Mouse (Mus musculus): ENCODE data around the gene Abhd14a. TPM values are rescaled to one million over a fixed set of nuclear protein-coding genes. Genes with fewer than 3 reads are reported as not detected.

The Abhd14a gene
- polyA plus RNA-seq, 1 experiment from 2014 or later, result 75.0 TPM

DNA sequence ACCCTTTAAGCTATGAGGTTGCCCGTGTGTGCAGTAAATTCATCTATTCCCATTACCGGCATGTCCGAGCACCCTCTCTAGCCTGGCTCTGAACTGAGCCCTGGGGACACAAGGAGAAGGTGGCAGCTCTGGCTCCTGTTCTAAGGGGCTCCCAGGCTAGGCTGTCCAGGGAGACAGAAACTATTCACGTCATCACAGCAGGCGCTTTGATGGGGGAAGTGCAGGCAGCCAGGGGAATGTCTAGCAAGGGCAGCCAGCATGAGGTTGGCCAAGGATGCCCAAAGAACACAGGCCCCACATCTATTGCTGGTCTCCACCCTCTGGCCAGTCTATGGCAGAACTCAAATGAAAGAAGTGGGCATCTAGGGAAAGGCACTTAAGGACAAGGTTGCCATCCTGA lies 10.4 kb upstream of the Abhd14a start:
- Histone ChIP-seq H3K4me2 (no peak overlapping the region), H3K4me3 (no peak overlapping the region), H3K36me3 (peaks cover 32% of the 10 kb centered on the region), H3K4me1 (peaks cover 56% of the 10 kb centered on the region), H3K27ac (no peak overlapping the region), H3K27me3 (no peaks in the 10 kb centered on the region), H3K9ac (no peak overlapping the region), H3K9me3 (no peaks in the 10 kb centered on the region)
- ATAC-seq (ENCODE audit: insufficient number of reproducible peaks, low FRiP score, low TSS enrichment, low read depth), result no peak
- 74% methylated on average over 5 of the region's 5 CpGs for WGBS

DNA sequence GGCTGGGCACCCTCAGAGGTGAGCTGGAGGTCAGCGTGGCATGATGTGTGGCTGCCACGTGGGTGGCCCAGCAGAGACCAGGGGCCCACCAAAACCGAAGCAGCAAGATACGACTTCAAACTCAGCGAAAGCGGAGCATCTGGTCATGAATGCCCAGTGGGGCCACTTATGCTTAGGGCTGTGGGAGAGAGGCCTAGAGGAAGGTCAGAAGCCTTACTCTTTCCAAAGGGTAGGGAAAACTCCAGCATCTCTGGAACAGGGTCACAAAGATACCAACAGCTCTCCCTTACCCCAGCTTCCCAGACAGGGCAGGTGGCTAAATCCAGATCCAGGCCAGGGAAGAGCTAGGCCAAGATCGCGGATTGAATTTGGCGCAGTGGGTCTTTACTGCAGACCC lies 9.7 kb upstream of the Abhd14a start:
- peak overlapping the region; percentile 94; the same call in 1 of the 2 replicates for H3K4me2 ChIP-seq
- H3K36me3 ChIP-seq, result peaks cover 26% of the 10 kb centered on the region
- no peak for ATAC-seq (ENCODE audit: insufficient number of reproducible peaks, low FRiP score, low TSS enrichment, low read depth)
- H3K4me1 ChIP-seq, result peaks cover 64% of the 10 kb centered on the region
- H3K4me3 ChIP-seq, result 0 out of 2 replicates have a peak overlapping the region, but pooled peaks have one; percentile 2
- H3K9ac ChIP-seq, result no peak overlapping the region
- 50% methylated on average over 9 of the region's 9 CpGs for WGBS
- peak overlapping the region; percentile 38; the same call in 1 of the 2 replicates for H3K27ac ChIP-seq
- no peaks in the 10 kb centered on the region for H3K9me3 ChIP-seq
- H3K27me3 ChIP-seq, result no peaks in the 10 kb centered on the region

- Histone ChIP-seq H3K9ac (no peak overlapping the region), H3K36me3 (peaks cover 20% of the 10 kb centered on the region), H3K4me2 (peak overlapping the region; percentile 94; the same call in 1 of the 2 replicates), H3K9me3 (no peaks in the 10 kb centered on the region), H3K4me3 (peak overlapping the region; percentile 2; the same call in 1 of the 2 replicates), H3K4me1 (peaks cover 70% of the 10 kb centered on the region), H3K27ac (peak overlapping the region; percentile 89), H3K27me3 (no peaks in the 10 kb centered on the region)
- ATAC-seq (ENCODE audit: insufficient number of reproducible peaks, low FRiP score, low TSS enrichment, low read depth), result no peak
- 42% methylated on average over 15 of the region's 15 CpGs for WGBS
Measured at GRCm38 (mm10) chr9:106456325-106457162, 9.1 kb upstream of the Abhd14a start.

GRCm38 (mm10) chr9:106454888-106455681 lies 7.6 kb upstream of the Abhd14a start:
- no peak for ATAC-seq (ENCODE audit: insufficient number of reproducible peaks, low FRiP score, low TSS enrichment, low read depth)
- WGBS, result 5% methylated on average over 17 of the region's 17 CpGs
- H3K4me1 ChIP-seq, result peaks cover 82% of the 10 kb centered on the region

DNA sequence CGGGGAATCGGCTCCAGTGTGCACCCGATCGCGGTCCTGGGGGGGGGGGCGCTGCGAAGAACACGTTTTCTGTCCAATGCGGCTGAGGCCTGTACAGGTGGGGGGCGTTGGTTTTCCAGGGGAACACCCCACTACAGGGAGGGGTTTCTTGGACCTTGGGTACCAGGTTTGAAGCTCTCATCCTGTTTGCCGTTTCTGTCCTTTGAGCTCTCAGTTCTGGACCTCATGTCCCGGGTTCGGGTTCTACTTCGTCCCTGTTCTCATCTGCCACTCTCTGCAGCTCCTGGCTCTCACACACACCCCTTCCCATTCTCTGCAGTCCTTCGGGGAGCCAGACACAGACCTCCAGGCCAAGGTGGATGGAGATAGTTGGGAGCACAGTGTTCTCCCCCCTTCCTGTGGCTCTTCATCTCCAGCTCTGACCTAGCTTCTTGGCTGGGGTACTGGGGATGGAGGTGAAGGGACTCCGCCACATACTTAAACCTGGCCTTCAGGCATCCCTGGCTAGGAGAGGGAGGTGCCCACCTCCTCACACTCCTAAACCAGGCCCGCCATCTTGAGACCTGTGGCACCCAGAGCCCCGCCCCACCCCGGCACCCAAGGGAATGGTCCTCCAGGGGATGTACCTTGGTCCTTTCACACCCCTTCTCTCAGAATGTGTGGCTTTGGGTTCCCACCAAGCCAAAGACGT lies 6.7 kb upstream of the Abhd14a start:
- Histone ChIP-seq H3K9ac (peak overlapping the region; percentile 67), H3K27ac (peak overlapping the region; percentile 89), H3K4me3 (peak overlapping the region; percentile 72), H3K9me3 (no peaks in the 10 kb centered on the region), H3K4me2 (peak overlapping the region; percentile 94), H3K27me3 (no peaks in the 10 kb centered on the region), H3K36me3 (0 out of 2 replicates have a peak, but pooled peaks cover 3% of the 10 kb centered on the region), H3K4me1 (peaks cover 85% of the 10 kb centered on the region)
- peak; percentile 9; the same call in 1 of the 2 replicates for ATAC-seq (ENCODE audit: insufficient number of reproducible peaks, low FRiP score, low TSS enrichment, low read depth)
- under 1% methylated on average over 20 of the region's 20 CpGs for WGBS

More at GRCm38 (mm10) chr9:106454888-106455681, 7.6 kb upstream of the Abhd14a start:
- no peaks in the 10 kb centered on the region for H3K27me3 ChIP-seq
- H3K4me3 ChIP-seq, result peak overlapping the region; percentile 72
- peak overlapping the region; percentile 67 for H3K9ac ChIP-seq
- H3K9me3 ChIP-seq, result no peaks in the 10 kb centered on the region
- peak overlapping the region; percentile 89 for H3K27ac ChIP-seq
- peaks cover 8% of the 10 kb centered on the region; the same call in 1 of the 2 replicates for H3K36me3 ChIP-seq
- H3K4me2 ChIP-seq, result peak overlapping the region; percentile 94

DNA sequence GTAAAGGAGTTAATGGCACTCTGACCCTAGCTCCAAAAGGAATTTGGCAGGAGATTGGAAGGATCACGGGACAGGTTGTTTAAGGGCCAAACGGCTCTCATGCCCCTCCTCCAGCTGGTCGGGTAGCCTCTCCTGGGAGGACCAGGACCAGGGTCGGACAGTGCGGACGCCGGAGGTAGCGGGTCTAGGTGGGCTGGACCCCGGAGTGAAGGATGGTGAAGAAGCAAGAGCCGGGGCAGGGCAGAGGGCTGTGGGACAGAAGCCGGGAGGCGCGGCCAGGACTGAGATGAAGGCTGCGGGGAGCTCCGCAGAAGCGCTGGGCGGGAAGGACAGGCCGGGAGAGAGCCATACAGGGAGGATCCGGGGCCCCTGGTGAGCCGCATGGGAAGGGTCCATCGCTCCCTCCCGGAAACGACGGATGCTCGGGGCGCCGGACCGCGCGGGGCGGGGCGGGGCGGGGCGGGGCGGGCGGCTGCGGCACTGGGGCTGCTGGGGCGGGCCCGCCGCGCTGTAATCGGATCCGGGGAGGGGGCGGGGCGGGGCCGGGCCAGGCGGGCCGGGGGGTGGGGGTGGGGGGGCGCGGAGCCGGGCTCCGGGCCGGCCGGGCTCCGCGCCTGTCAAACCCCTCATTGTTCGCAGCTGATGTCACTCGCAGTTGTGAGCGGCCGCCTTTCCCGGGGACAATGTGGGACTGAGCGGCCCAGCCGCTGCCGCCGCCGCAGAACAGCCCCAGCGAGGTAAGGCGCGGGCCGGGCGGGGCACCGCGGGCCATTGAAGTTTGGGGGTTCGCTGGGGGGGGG lies 6.0 kb upstream of the Abhd14a start, which contains the start of gene Pcbp4:
Gene Pcbp4 (plus strand): TSS at position 21 of the 800 bp plus-strand sequence.
- Histone ChIP-seq H3K9me3 (no peaks in the 10 kb centered on the region), H3K9ac (peak within 1 kb of the TSS; percentile 67), H3K4me2 (peak within 1 kb of the TSS; percentile 94), H3K27me3 (no peaks in the 10 kb centered on the region), H3K36me3 (0 out of 2 replicates have a peak, but pooled peaks cover 2% of the 10 kb centered on the region), H3K4me1 (peaks cover 89% of the 10 kb centered on the region), H3K27ac (peak within 1 kb of the TSS; percentile 89), H3K4me3 (peak within 1 kb of the TSS; percentile 72)
- ATAC-seq (ENCODE audit: insufficient number of reproducible peaks, low FRiP score, low TSS enrichment, low read depth), result peak; percentile 69
- WGBS, result 1% methylated on average over 30 of the region's 74 CpGs

DNA sequence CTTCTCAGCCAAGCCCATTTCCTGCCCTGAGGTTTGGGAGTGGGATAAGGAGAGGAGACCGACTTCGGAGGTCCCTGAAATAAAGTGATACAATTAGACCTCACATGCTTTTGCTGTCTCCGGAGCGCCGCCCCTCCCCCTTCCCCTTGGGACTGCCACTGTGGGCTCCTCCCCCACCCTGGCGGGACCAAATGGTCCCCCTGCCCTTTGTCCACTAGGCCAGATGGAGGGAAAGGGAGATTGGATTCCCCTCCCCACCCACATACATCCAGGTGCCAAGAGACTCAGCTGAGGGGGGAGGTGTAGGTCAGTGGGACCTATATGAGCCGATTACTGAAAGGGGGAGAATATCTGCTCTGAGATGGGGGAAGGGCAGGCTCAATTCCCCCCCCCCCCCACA lies 5.3 kb upstream of the Abhd14a start:
- H3K9ac ChIP-seq, result no peak overlapping the region
- peak overlapping the region; percentile 72 for H3K4me3 ChIP-seq
- no peaks in the 10 kb centered on the region for H3K9me3 ChIP-seq
- H3K4me2 ChIP-seq, result peak overlapping the region; percentile 94
- H3K36me3 ChIP-seq, result 0 out of 2 replicates have a peak, but pooled peaks cover 2% of the 10 kb centered on the region
- no peak for ATAC-seq (ENCODE audit: insufficient number of reproducible peaks, low FRiP score, low TSS enrichment, low read depth)
- H3K27me3 ChIP-seq, result no peaks in the 10 kb centered on the region
- H3K4me1 ChIP-seq, result peaks cover 90% of the 10 kb centered on the region
- peak overlapping the region; percentile 89; the same call in 1 of the 2 replicates for H3K27ac ChIP-seq
- WGBS, result 4% methylated on average over 7 of the region's 7 CpGs

GRCm38 (mm10) chr9:106452351-106452750 lies 4.9 kb upstream of the Abhd14a start:
- H3K36me3 ChIP-seq, result 0 out of 2 replicates have a peak, but pooled peaks cover 2% of the 10 kb centered on the region
- no peaks in the 10 kb centered on the region for H3K27me3 ChIP-seq
- H3K4me3 ChIP-seq, result 0 out of 2 replicates have a peak overlapping the region, but pooled peaks have one; percentile 72
- peaks cover 90% of the 10 kb centered on the region for H3K4me1 ChIP-seq
- H3K9ac ChIP-seq, result no peak overlapping the region
- H3K9me3 ChIP-seq, result no peaks in the 10 kb centered on the region
- ATAC-seq (ENCODE audit: insufficient number of reproducible peaks, low FRiP score, low TSS enrichment, low read depth), result no peak
- H3K4me2 ChIP-seq, result peak overlapping the region; percentile 94; the same call in 1 of the 2 replicates
- WGBS, result 34% methylated on average over 6 of the region's 6 CpGs
- no peak overlapping the region for H3K27ac ChIP-seq

DNA sequence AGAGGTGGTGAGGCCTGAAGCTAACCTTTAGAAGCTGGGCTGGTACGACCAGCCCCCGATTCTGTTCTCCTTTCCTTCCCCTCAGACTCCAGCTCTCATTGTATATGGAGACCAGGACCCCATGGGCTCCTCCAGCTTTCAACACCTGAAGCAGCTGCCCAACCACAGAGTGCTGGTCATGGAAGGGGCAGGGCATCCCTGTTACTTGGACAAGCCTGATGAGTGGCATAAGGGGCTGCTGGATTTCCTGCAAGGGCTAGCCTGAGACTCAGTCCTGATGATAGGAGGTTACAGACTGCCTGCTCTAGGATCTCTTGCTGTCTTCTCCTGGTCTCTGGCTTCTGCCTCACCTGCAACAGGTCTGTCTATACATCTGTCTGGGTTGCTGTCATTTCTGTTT lies 4.4 kb upstream of the Abhd14a start:
- Histone ChIP-seq H3K4me2 (no peak overlapping the region), H3K4me1 (peaks cover 89% of the 10 kb centered on the region), H3K4me3 (no peak overlapping the region), H3K27me3 (no peaks in the 10 kb centered on the region), H3K9ac (no peak overlapping the region), H3K9me3 (no peaks in the 10 kb centered on the region), H3K27ac (no peak overlapping the region), H3K36me3 (no peaks in the 10 kb centered on the region)
- no peak for ATAC-seq (ENCODE audit: insufficient number of reproducible peaks, low FRiP score, low TSS enrichment, low read depth)
- WGBS, result 48% methylated on average over 2 of the region's 2 CpGs

GRCm38 (mm10) chr9:106451298-106451697 lies 3.8 kb upstream of the Abhd14a start:
- Histone ChIP-seq H3K9ac (no peak overlapping the region), H3K27me3 (no peaks in the 10 kb centered on the region), H3K4me3 (no peak overlapping the region), H3K4me1 (peaks cover 89% of the 10 kb centered on the region), H3K9me3 (no peaks in the 10 kb centered on the region), H3K27ac (no peak overlapping the region), H3K36me3 (no peaks in the 10 kb centered on the region), H3K4me2 (no peak overlapping the region; the same call in 1 of the 2 replicates)
- no peak for ATAC-seq (ENCODE audit: insufficient number of reproducible peaks, low FRiP score, low TSS enrichment, low read depth)
- WGBS, result 73% methylated on average over 11 of the region's 11 CpGs

All from limb, embryonic 15.5 days (tissue).